Mouse (Mus musculus): ENCODE data around the gene Ajm1.

DNA sequence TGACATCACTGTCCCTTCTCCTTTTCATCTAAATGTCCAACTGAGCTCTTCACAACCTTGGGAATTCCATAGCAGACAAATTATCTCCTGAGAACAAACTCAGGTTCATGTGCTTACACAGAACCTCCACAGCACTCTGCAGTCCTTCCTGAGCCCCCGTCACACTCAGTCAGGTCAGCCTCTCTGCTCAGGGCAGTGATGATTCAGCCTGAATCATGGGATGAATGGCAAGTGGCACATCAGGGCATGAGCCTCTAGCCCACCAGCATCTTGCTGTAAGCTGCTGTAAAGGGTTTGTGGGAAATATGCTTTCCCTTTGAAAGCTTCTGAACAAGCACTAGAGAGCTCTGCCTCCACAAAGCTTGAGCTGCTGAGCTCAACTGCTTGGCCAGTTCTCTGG lies 17.2 kb upstream of the Ajm1 start:
- TF ChIP-seq CTCF (IDR thresholded peaks at IDR 0.05; ENCODE audit: extremely low read depth, insufficient read depth, low read length) (no peak), POLR2A (IDR thresholded peaks at IDR 0.05; ENCODE audit: extremely low read depth, insufficient read depth, low read length) (no peak)
